Mouse (Mus musculus) B cell, adult 2 months (primary cell): ENCODE results near the gene Col9a1.

Source experiments
- DNase-seq, 2 experiments: peaks; one replicate each; pipeline ENCODE4 v3.0.0; 2022

The Col9a1 gene

DNA sequence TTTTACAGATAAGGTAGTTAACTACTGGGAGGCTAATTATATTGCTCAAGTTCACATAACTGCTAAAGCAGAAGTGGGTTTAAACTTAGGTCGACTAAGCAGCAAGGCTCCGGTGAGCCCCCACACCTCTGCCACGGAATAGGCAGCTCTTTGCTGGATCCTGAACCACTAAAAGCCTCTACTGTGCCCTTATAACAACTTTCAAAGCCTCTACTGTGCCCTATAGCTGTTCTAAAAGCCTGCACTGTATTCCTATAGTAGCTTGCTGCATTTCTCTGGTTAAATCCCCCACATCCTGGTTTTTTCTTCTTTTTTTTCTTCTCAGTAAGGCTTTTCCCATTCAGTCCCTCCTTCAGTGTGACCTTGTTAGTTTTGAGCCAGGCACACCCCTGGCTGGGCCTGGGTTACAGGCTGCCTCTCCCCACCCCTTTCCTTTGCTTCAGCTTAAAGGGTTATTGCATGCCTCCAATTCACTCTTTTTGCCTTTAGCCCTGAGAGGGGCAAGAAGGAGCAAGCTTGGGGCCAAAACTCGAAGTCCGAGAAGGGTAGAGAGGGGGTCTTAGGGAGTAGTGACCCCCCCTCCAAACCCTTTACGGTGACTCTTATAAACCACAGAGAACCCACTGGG lies at the start of gene Col9a1:
Gene Col9a1 (plus strand): TSS at position 387 of the 628 bp plus-strand sequence.
- no peak for DNase-seq

DNA sequence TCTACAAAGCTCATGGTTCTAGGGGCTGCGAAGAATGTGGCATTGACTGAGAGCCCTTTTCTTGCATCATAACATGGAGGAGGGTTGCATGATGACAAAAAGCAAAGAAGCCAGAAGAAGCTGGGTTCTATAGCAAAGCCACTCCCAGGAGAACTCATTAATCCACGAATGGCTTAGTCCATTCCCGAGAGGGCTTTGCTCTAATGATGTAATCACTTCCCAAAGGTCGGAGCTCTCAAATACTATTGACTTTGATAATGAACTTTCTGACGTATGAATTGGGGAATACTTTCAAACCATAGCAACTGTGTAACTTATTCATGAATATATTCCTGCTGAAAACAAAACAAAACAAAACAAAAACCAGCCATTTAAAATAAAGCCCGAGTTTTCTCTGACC lies 49.5 kb upstream of the Col9a1 start:
- no peak for DNase-seq

DNA sequence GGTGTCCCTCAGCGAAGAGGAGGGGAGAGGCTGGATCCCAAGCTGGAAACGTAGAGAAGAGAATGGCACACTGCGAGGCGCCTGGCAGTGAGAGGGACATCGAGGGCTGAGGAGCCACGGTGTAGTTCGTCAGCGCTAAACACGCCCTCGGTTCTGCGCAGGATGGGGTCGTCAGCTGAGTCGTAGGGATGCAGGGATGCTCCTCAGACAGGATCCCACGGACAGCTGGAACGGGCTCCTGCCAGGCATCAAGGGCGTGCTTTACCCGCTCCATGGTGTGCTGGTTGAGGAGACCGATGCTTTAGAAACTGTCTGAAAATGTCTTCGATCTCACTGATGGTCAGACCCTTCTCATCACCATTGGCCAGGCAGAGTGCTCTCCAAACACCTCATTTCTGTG lies 43.6 kb upstream of the Col9a1 start:
- DNase-seq, result no peak

DNA sequence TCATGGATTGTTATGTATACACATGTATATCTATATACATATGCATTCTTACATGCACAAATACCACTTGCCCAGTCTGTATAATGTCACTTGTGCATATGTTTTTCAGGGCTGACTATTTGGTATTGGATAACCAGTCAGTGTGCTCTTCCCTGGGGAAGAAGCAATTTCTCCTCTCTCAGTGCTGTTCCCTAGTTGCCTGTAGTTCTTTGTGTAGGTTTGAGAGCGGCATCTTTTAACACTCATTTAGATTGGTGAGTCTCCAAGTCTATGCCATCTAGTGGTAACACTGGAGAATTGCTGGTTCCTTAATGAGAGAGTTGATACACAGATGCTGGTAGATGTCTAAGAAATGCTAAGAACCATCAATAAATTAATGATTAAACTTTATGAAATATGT lies 42.6 kb upstream of the Col9a1 start:
- DNase-seq, result no peak

DNA sequence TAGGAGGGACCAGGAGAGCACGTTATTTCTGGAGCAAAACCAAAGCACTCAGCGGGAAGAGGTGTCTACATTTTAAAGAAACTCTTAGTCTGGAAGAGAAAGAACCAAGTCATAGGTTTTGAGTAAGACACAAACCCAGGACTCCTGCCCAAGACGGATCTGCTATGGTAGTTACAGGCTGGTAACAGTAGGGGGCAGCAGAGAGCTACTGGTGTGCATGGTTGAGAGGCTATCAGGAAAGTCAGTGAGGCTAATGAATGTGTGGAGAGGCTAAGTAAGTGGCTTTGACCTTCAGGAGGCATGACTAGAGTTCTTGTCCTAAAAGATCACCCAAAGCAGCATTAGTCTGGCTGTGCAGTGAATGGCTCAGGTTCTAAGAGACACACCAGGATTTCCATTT lies 40.3 kb upstream of the Col9a1 start:
- DNase-seq, result peak; percentile 53 to 54

DNA sequence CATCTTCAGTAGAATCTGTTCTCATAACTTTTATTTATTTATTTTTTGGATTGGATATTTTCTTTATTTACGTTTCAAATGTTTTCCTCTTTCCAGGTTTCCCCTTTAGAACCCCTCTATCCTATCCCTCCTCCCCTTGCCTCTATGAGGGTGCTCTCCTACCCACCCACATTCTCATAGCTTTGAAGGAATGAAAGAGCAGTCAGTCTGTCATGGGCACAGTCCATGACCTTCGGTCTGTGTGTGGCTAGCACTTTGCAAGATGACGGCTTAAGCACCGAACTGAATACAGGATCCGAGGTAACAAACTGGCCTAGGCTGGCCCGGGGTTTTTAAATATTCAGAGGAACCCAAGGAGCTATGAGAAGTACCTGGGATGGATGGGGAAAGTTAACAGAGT lies 36.9 kb upstream of the Col9a1 start:
- DNase-seq, result no peak

DNA sequence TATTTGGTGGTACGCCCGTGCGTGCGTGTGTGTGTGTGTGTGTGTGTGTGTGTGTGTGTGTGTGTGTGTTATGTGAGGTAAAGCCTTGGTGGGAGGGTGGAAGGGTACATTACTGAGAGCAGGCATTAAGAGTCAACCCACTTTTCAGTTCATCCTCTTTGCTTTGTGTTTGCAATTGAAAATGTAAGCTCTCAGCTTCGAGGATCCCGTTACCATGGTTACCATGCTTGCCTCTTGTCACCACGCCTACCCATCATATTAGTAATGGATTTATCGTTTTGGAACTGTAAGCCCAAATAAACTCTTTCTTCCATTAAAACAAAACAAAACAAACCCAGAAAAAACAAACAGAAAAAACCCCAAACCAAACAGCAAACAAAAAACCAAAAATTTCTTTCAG lies 33.9 kb upstream of the Col9a1 start:
- no peak for DNase-seq

DNA sequence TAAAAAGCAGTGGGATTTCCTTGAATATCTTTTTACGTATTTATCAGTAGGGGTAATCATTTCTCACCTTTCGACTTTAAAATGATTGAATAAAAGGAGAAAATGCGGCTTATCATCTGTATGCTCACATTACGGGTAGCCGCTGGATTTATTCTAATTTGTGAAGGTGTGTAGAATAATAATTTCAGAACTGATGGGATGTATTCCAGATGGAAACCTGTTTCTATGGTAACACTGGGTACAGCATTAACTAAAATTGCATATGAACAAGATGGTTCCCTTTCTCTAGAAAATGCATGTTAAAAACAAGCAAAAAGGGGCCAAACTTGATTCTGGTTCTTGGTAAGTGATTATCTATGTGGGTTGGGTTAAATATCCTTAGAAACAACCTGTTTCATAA lies 19.7 kb upstream of the Col9a1 start:
- no peak for DNase-seq

DNA sequence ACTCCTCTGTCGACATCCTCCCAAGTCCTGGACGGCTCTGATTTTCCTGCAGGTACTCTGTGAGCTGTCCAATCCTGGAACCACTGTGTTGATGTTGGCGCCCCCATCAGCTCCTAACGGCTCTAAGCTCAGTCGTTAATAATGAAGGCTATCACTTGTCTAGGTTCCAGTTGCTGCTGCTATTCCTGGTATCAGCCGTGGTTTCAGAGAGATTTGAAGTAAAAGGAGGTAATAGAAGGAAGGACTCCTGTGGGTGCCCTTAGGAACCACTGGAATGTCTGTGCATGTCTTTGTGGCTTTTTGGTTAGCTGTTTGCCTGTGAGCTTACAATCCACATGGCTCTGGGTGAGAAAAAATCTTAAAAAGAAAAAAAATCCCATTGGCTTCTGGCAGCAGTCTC lies 8.0 kb upstream of the Col9a1 start:
- DNase-seq, result no peak

DNA sequence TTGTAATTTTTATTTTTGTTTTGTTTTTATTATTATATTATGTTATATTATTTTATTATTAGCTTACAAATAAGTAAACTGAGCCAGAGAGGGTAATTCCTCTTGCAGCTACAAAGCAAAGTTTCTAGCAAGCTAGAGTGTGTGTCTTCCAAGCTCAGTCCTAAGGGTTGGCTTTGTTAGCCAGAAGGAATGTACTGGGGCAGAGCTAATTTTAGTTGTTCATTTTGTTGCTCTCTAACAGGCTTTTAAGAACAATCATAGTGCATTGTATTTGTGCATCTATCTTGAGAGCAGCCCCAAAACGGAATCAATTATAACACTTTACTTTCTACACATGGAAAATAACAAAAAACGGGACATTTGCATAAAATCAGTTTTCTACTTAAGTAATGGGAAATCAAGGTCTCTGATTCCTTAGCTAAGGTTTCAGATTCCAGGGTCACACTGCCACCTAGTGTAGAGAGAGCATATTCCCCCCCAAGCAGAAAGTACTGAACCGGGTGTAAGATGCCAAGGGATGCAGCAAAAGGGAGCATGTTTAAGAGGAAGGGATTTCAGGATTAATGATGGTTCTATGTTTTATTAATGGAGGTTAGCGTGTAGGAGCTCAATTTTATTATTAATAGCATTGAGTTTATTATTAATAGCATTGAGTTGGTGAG lies 6.1 kb upstream of the Col9a1 start:
- DNase-seq, result peak; percentile 21 to 36

DNA sequence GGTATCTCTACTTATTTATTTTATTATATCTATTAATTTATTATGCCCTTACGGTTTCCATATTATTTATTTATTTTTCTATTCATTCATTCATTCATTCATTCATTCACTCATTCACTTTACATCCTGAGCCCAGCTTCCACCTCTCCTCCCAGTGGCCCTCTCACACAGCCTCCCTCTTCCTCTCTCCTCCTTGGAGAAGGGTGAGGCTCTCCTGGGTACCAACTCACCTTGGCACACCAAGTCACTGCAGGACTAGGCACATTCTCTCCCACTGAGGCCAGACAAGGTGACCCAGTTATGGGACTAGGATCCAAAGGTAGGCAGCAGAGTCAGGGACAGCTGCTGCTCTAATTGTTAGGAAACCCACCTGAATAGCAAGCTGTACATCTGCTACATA lies 5.5 kb upstream of the Col9a1 start:
- DNase-seq, result no peak

DNA sequence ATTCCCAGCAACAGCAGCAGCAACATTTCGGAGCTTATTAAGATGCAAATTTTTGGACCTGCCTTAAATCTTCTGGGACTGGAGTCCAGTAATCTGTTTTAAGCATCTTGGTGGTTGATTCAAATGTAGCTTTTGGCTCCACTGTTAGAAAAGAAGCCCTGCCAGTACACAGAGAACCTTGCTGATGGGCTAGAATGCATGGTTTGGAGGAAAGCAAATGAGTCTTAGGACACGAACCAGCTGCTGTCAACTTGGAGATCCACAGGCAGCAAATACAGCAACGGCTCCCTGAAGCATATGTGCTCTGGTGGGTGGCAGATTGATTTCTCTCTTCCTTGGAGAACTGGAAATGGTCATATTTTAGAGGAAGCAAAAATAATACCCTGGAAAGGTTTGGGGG lies 4.8 kb upstream of the Col9a1 start:
- DNase-seq, result no peak

DNA sequence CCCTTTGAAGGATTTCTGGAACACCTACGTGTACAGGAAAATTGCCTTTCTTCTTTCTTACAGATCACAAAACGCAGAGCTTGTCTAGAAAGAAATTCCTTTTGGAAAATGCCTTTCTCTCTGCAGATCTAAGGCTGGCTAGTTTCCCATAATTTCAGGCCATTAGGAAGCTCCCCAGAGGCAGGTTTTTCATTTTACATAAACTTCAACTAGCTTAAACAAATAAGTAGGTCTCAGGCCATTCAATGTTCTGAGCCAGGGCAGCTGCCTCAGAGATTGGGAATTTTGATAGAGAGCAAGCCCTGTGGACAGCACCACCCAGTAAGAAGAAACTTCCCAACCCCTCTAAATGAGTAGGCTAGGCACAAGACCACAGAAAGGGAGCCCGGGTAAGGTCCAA lies 1.6 kb upstream of the Col9a1 start:
- DNase-seq, result no peak

DNA sequence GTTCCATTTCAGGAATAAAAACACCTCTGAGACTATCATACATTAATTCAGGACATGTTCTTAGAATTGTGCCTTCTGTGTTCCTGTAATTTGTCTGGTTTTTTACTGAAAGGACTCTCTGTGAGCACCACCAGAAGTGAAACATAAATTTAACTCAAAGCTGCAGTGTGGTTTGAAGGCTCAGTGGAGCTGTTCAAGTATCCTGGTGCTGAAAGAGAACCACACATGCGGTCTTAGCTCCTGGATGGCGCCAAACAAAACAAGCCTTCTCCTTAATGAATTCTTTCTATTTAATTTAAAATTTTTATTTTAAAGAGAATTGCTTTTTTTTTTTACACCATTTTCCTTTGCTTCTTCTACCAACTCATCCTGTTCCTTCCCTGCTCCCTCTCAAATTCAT lies 2.4 kb downstream of the Col9a1 start:
- no peak for DNase-seq

DNA sequence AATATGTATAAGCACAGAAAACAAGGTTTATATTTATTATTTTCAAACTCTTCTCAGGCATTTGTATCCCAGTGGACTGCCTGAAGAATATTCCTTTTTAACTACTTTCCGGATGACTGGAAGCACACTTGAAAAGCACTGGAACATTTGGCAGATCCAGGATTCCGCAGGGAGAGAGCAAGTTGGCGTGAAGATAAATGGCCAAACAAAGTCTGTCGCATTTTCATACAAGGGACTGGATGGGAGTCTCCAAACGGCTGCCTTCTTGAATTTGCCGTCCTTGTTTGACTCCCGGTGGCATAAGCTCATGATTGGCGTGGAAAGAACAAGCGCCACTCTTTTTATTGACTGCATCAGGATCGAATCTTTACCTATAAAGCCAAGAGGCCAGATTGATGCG lies 7.6 kb downstream of the Col9a1 start:
- no peak for DNase-seq

DNA sequence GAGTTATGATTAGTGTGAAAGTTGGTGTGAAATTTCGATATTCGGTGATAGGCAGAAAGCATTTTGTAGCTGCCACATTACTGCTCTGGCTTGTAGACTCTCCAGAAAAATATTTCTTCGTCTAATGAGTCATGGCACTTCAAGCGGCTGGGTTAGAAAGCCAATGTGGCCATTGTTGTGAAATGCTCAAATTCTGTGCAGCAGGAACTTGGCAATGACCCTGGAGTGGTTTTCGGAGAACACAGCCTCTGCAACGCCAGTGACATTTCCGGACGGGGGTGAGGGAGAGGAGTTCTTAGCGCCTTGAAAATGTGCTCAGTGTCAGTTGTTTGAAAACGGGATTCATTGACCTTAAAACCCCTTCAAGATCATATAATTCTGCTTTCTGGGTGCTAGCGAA lies 9.6 kb downstream of the Col9a1 start:
- DNase-seq, result no peak

DNA sequence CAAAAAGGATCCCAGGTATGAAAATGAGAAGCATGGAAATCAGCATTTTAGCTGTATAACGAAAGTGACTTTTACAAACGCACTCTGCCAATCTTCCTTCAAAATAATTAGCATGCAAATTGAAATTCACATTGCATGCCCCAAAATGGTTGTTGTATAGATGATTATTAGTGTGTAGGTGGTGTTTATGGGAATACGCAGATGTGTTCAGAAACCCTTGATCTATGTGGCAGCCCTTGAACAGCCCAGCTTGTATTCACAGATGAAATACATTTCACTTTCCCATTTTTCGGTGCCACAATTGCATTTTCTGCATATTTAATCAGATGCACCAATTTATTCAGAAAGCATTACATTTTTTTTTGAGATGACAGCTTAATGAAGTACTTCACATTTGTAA lies 14.3 kb downstream of the Col9a1 start:
- no peak for DNase-seq

DNA sequence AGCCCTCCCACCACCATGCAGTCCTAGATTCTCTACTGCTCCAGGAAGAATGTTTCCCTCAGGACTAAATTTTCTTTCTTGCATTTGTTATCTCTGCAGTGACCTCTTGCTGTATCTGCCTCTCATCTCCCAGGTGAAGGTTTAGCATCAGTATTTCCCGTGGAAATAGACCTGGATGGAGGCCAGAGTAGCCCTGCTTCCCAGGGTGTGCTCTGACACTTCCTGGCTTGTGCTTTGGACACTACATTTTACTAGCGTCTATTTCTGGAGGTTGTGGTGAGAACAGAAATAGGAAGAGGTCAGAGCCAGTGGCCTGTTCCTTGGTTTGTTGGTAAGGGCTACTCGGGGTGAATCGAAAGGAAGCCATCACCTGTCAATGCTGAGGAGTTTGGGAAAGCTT lies 16.7 kb downstream of the Col9a1 start:
- no peak for DNase-seq

DNA sequence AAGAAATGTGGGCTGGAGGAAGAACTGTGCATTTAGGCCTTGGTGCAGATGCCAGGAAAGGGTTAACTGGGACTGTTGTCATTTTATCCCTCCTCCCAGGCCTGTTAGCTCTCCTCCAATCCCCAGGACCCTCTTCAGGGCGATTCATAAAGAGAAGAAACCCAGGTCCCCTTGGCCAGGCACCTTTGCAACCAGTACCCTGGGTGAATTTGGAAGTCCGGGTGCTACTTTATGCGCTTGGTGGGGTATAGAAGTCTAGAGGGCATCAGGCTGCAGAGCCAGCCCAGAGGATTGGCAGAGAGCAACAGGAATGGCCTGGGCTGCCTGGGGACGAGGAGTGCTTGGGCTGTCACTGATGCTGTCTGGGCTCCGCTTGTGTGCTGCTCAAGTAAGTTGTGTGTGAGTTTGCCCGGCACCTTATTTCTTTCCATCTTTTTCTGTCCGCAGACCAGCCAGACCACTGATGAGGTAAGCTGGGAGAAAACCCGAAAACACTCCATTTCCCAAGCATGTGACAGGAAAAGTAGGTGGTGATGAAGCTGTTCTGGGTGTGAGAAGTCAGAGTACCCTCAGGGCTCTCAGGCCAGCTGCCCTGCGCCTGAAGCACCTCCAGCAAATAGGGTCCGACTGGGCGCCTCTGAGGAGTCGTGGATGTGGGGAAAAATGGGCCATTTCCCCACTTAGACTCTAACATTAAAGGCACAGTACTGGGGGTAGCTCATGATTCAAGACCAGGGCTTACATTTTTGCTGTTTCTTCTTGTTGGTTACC lies 17.8 kb downstream of the Col9a1 start:
- DNase-seq, result no peak

DNA sequence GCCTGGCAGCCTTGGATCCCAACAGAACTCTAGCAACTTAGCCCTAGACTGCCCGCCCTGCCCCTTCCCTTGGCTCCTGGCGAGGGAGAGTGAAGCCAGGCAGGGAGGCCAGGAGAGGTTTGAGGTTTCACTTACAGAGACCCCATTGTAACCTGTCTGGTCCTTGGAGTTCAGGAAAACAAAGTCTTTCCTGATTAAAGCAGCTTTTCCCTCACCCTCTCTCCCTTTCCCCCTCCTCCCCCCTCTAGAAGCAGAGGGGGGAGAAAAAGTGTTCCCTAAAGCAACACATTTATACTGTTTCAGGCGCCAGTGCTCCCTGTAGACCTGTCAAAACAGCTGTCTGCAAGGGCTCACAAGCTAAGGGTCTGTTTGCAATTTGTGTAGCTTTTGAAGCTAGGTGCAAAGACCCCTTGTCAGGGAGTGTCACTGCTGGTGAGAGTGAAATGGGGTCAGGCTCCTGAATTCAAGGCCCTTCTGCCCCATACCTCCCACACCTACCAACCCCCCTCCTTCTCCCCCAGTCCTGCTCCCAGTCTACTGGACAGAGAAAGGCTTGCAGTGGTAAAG lies 18.6 kb downstream of the Col9a1 start:
- no peak for DNase-seq

DNA sequence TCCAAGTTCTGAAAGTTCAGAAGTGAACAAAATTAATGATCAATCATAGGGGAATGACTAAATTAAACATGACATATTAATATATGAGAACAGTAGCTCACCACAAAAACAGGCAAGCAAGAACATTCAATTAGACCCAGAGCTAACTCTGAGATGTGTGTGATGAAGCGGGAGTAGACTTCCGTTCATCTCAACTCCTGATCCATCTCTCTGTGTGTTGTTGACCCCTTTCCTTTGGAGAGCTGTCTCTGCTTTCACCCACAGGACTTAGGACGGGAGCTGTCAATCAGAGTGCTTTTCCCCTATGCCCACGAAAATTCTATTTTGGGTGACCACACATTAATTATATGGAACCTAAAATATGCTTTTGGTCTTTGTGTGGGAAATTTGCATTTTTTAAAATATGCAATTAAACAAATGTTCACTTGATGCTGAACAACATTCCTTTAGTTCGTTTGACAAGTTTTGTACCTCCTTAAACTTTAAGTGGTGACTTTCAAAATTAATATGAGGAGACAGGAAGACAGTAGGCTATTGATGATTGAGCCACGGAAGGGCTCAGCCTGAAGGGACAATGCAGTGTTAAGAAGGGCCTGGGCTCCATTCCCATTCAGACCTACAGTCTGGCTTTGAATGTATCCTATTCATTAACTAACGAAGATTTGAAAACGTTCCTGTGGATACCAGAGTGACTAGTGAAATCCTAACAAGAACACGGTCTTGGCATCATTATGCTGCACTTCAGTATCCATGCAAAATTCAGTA lies 34.4 kb downstream of the Col9a1 start:
- no peak for DNase-seq

DNA sequence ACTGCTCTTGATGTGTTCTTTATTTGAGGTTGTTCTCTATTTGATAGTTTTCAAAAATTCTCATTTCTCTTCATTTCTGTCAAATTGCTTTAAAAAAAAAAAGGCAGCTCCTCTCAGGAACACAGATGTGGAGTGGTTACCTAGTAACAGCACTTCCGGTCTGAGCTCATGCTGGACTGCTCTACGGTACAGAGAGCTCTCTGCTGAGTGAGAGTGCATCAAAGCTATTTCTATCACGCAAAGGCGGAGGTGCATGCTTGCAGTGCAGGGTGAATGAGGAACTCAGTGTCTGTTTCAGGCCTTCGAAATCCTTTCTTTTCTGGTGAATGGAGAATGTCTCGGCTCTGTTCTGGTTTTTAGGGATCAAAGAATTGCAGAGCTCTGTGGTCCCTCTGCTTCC lies 41.6 kb downstream of the Col9a1 start:
- DNase-seq, result no peak

DNA sequence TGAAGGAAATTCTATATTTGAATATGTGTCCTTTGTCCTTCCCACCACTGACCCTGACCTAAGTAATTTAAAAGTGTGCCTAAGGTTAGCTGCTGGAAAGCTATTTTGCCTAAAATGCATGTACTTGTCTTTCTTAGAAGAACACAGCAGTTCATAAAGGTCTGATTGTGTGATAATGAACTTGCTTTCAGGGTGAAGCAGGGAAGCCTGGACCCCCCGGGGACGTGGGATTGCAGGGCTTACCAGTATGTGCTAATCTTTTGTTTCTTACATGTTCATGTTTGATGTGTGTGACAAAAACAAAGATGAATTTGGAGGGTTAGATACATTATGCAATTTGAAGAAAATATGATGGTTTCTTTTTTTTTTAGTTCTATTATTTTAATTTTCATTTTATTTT lies 44.8 kb downstream of the Col9a1 start:
- no peak for DNase-seq
